Mouse (Mus musculus) heart, embryonic 10.5 days (tissue): ENCODE results near the gene Nxf1. TPM values are rescaled to one million over a fixed set of nuclear protein-coding genes. Genes with fewer than 3 reads are reported as not detected.

Experiments
- DNase-seq: peaks from one replicate; pipeline ENCODE4 v3.0.0-alpha.2; 2017; ENCODE audit warnings: low spot score
- H3K27ac ChIP-seq: fragments of 300-500 bp; sonication (generic); 2 replicates; pipeline ENCODE4 v1.5.1; 2016; ENCODE audit warnings: mild to moderate bottlenecking
- H3K27me3 ChIP-seq: fragments of 300-500 bp; sonication (generic); 2 replicates; pipeline ENCODE4 v1.6.1; 2016; ENCODE audit warnings: mild to moderate bottlenecking; ENCODE audit not compliant: poor library complexity, insufficient read depth, severe bottlenecking
- H3K36me3 ChIP-seq: fragments of 300-500 bp; sonication (generic); 2 replicates; pipeline ENCODE4 v1.6.1; 2016; ENCODE audit warnings: mild to moderate bottlenecking, moderate library complexity
- H3K4me1 ChIP-seq: fragments of 300-500 bp; sonication (generic); 2 replicates; pipeline ENCODE4 v1.6.1; 2016; ENCODE audit warnings: mild to moderate bottlenecking
- H3K4me3 ChIP-seq: fragments of 300-500 bp; sonication (generic); 2 replicates; pipeline ENCODE4 v1.5.1; 2016; ENCODE audit warnings: mild to moderate bottlenecking, moderate library complexity
- H3K9me3 ChIP-seq: fragments of 300-500 bp; sonication (generic); 2 replicates; pipeline ENCODE4 v1.6.1; 2016; ENCODE audit warnings: mild to moderate bottlenecking, moderate library complexity
- WGBS: fragments of 180-500 bp; shearing (Covaris S2); methylation state at CpG from one replicate; pipeline ENCODE4 v1.1.7; 2016; 5-methylcytosine and 5-hydroxymethylcytosine counted together
- polyA plus RNA-seq: library from polyadenylated mRNA; unstranded; fragments of >200 nt; fragmentation: Nextera tagmentation; extraction: Ambion mirVana; gene quantifications from 2 replicates; pipeline ENCODE4 v1.2.1, GENCODE M21; 2016

The Nxf1 gene
- polyA plus RNA-seq, 1 experiment from 2014 or later: 193 TPM

DNA sequence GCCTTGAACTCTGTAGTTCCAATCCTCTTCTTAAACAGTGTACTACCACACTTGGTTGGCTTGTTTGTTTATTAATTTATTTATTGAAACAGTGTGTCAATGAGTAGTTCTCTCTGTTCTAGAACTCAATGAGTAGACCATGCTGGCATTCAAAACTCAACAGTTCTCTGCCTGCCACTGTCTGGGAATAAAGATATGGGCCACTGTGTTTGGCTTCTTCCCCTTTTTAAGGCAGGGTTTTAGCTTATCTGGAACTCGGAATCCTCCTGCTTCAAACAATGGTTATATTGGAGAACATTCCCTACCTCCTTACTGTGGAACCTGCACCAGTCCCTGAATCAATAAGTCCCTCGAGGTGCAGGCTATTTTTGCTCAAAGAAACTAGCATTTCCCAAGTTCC is 2.0 kb downstream of the Nxf1 start:
- no peak overlapping the region for H3K27ac ChIP-seq
- 77% methylated on average over 2 of the region's 2 CpGs for WGBS
- peaks cover 19% of the 10 kb centered on the region for H3K4me1 ChIP-seq
- H3K9me3 ChIP-seq: no peaks in the 10 kb centered on the region
- H3K27me3 ChIP-seq: no peaks in the 10 kb centered on the region
- 0 out of 2 replicates have a peak overlapping the region, but pooled peaks have one; percentile 80 for H3K4me3 ChIP-seq
- H3K36me3 ChIP-seq: peaks cover 43% of the 10 kb centered on the region
- DNase-seq: no peak

DNA sequence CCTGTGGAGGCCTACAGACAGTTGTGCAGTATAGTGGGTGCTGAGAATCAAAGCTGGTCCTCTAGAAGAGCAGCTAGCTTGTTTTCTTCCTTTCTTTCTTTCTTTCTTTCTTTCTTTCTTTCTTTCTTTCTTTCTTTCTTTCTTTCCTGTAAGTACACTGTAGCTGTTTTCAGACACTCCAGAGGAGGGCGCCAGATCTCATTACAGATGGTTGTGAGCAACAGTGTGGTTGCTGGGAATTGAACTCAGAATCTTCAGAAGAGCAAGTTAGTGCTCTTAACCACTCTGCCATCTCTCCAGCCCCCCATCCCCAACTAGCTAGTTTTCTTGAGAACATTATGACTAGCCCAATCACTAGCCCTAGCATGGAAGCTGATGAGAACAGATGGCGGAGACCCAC is 3.9 kb downstream of the Nxf1 start:
- Histone ChIP-seq H3K4me1 (peaks cover 10% of the 10 kb centered on the region), H3K27ac (no peak overlapping the region), H3K9me3 (0 out of 2 replicates have a peak, but pooled peaks cover 7% of the 10 kb centered on the region), H3K4me3 (no peak overlapping the region), H3K36me3 (peaks cover 44% of the 10 kb centered on the region), H3K27me3 (no peaks in the 10 kb centered on the region)
- DNase-seq: no peak
- WGBS: 87% methylated on average over 2 of the region's 2 CpGs

GRCm38 (mm10) chr19:8763276-8763675 is 6.4 kb downstream of the Nxf1 start:
- Histone ChIP-seq H3K4me1 (peaks cover 2% of the 10 kb centered on the region), H3K36me3 (peaks cover 67% of the 10 kb centered on the region), H3K27me3 (no peaks in the 10 kb centered on the region), H3K27ac (no peak overlapping the region), H3K4me3 (no peak overlapping the region), H3K9me3 (0 out of 2 replicates have a peak, but pooled peaks cover 7% of the 10 kb centered on the region)
- no peak for DNase-seq
- WGBS: 89% methylated on average over 4 of the region's 4 CpGs

DNA sequence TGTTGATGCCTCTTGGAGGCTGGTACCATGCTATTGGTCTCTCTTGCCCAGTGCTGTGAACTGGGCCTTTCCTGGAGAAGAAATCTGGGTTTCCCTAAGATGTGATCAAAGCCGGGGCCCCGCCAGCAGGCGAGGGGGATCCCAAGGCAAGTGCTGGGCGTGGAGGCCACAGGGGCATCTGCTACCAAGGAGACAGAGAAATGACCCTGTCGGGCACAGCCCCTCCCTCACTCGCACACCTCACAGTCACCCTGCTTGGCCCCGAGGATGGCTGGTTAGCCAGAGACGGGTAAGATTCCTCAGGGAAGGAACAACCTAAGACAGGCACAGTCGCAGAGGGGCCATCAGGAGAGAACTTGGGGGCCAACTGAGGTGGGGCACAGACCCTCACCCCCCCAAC is 8.7 kb downstream of the Nxf1 start:
- 93% methylated on average over 9 of the region's 9 CpGs for WGBS
- H3K4me1 ChIP-seq: peaks cover 4% of the 10 kb centered on the region; the same call in 1 of the 2 replicates
- no peak overlapping the region for H3K4me3 ChIP-seq
- no peaks in the 10 kb centered on the region for H3K27me3 ChIP-seq
- H3K36me3 ChIP-seq: peaks cover 89% of the 10 kb centered on the region
- no peak overlapping the region for H3K27ac ChIP-seq
- no peak for DNase-seq
- 0 out of 2 replicates have a peak, but pooled peaks cover 7% of the 10 kb centered on the region for H3K9me3 ChIP-seq

- Histone ChIP-seq H3K9me3 (0 out of 2 replicates have a peak, but pooled peaks cover under 1% of the 10 kb centered on the region), H3K4me3 (peak within 1 kb of the TSS; percentile 91), H3K27ac (peak within 1 kb of the TSS; percentile 98), H3K36me3 (peaks cover 69% of the 10 kb centered on the region), H3K4me1 (peaks cover 33% of the 10 kb centered on the region), H3K27me3 (no peaks in the 10 kb centered on the region)
- 22% methylated on average over 29 of the region's 29 CpGs for WGBS
- DNase-seq: peak; percentile 93
Observed at GRCm38 (mm10) chr19:8770567-8771270, 13.8 kb downstream of the Nxf1 start, which contains the start of gene Tmem223. TSS of gene Tmem223 (plus strand) at chr19:8770996.

GRCm38 (mm10) chr19:8772996-8773395 is 16.1 kb downstream of the Nxf1 start:
- peak overlapping the region; percentile 96 for H3K27ac ChIP-seq
- peaks cover 35% of the 10 kb centered on the region for H3K4me1 ChIP-seq
- H3K36me3 ChIP-seq: peaks cover 48% of the 10 kb centered on the region
- H3K4me3 ChIP-seq: peak overlapping the region; percentile 88
- no peaks in the 10 kb centered on the region for H3K27me3 ChIP-seq
- 58% methylated on average over 5 of the region's 5 CpGs for WGBS
- no peak for DNase-seq
- no peaks in the 10 kb centered on the region for H3K9me3 ChIP-seq

DNA sequence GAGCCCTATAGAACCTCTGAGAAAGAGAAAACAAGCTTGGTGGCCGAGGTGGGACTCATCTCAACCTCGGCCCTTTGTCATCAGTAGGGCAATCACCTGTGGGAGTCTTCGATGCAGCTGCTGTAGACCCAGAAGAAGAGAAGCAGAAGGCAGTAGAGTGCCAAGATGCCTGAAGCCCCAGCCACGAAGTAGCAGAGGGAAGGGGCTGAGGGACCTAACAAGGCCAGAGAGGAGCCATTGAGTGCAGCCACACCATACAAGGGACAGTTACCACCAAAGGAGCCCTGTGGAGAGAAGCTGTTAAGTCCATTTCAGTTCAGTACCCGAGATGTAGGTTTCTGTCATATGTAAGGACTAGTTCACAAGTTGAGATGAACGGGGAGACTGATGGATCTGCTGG is 16.5 kb downstream of the Nxf1 start:
- Histone ChIP-seq H3K4me1 (peaks cover 35% of the 10 kb centered on the region), H3K4me3 (peak overlapping the region; percentile 88), H3K27ac (peak overlapping the region; percentile 96), H3K9me3 (no peaks in the 10 kb centered on the region), H3K27me3 (no peaks in the 10 kb centered on the region), H3K36me3 (peaks cover 48% of the 10 kb centered on the region)
- WGBS: 57% methylated on average over 6 of the region's 6 CpGs
- DNase-seq: no peak

DNA sequence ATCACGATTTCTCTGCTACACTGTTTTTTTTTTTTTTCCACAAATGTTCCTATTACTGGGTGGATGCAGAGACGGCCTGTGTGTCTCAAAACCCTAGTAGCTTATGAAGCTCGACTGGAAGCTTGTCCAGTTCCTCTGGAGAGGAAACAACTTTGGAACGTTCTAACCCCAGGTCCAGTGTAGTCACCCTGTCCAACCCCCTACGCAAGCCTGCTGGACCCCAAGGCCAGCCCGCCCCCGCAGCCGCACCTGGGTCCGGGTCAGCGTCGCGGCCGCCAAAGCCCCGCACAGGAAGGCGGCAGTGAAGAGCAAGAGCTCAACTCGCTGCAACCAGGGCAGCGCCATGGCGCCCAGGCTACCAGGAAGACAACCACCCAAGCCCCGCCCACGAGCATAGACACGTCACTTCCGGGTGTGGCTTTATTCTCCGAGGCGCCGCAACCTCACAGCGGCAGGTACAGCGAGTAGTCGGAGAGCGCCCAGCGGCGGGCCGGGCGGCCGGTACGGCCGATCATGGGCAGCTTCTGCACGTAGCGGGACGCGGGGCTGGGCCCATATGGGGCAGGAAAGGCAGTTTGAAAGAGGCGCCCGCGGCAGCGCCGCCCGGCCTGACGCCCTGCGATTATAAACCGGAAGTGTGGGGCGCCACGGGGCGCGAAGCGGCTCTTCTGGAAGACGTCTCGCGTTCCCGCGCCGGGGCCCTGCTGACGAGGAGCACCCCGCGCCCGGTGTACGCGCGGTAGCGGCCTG is 17.4 kb downstream of the Nxf1 start, which contains the start of gene Tmem179b:
Gene Tmem179b (minus strand): TSS at position 382 of the 750 bp plus-strand sequence.
- H3K36me3 ChIP-seq: peaks cover 45% of the 10 kb centered on the region
- peak; percentile 98 for DNase-seq
- WGBS: under 1% methylated on average over 68 of the region's 68 CpGs
- H3K27me3 ChIP-seq: no peaks in the 10 kb centered on the region
- H3K4me3 ChIP-seq: peak within 1 kb of the TSS; percentile 88
- H3K27ac ChIP-seq: peak within 1 kb of the TSS; percentile 96
- H3K9me3 ChIP-seq: no peaks in the 10 kb centered on the region
- H3K4me1 ChIP-seq: peaks cover 35% of the 10 kb centered on the region

- peaks cover 44% of the 10 kb centered on the region for H3K36me3 ChIP-seq
- H3K9me3 ChIP-seq: no peaks in the 10 kb centered on the region
- peak overlapping the region; percentile 88 for H3K4me3 ChIP-seq
- H3K27me3 ChIP-seq: no peaks in the 10 kb centered on the region
- peaks cover 35% of the 10 kb centered on the region for H3K4me1 ChIP-seq
- 5% methylated on average over 20 of the region's 20 CpGs for WGBS
- H3K27ac ChIP-seq: peak overlapping the region; percentile 96
- no peak for DNase-seq
Observed at GRCm38 (mm10) chr19:8774951-8775421, 18.1 kb downstream of the Nxf1 start.

DNA sequence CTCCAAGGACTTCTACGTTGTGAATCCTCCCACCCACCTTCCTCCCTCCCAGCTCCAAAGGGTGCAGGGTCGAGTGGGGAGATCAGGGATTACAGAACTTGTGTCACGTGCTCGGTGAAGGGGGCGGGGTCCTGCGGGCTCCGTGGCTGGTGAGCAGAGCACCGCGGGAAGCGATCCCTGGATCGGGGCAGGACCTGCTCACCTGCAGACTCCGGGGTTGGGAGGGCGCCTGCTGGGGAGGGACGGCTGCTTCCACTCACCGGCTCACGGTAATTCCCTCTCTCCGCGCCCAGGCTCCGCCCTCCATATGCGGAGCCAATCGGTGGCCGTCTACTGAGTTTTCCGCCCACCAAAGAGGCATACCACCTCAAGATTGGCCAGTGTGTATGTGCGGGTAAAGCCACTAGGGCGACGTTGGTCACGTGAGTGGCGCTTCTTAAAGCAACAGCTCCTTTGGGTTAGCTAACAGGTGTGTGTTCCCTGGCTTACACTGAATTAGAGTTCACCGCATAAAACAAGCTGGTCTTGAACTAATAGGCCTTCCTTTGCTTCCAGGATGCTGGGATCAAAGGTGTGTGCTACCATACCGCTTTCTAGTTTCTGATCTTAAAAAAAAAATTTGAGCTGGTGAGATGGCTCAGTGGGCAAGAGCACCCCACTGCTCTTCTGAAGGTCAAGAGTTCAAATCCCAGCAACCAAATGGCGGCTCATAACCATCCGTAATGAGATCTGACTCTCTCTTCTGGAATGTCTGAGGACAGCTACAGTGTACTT is 29.3 kb downstream of the Nxf1 start, which contains the start of gene Taf6l:
Gene Taf6l (minus strand): TSS at position 410 of the 774 bp plus-strand sequence.
- DNase-seq: peak; percentile 98
- peak within 1 kb of the TSS; percentile 92 for H3K27ac ChIP-seq
- H3K4me3 ChIP-seq: peak within 1 kb of the TSS; percentile 83
- H3K36me3 ChIP-seq: peaks cover 35% of the 10 kb centered on the region
- H3K4me1 ChIP-seq: peaks cover 11% of the 10 kb centered on the region; the same call in 1 of the 2 replicates
- no peaks in the 10 kb centered on the region for H3K27me3 ChIP-seq
- 1% methylated on average over 32 of the region's 32 CpGs for WGBS
- H3K9me3 ChIP-seq: no peaks in the 10 kb centered on the region

DNA sequence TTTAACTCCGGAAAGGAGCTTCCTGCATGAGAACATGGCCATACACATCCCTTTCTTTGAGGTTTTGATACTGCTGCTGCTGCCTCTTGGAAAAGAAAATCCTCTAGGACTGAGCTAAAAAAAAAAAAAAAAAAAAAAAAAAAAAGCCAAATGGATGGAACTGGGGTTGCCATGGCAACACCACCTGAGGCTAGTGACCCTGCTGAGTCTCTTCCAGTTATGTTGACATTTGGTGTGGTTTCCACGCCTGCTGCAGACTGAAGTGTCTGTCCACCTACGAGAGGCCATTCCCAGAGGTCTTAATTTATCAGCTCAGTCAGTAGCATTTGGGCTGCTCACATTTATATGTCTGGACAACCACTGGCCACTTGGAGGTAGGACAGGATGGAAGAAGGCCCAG is 31.6 kb downstream of the Nxf1 start:
- no peaks in the 10 kb centered on the region for H3K27me3 ChIP-seq
- 27% methylated on average over 3 of the region's 3 CpGs for WGBS
- DNase-seq: no peak
- no peaks in the 10 kb centered on the region for H3K9me3 ChIP-seq
- no peak overlapping the region for H3K27ac ChIP-seq
- H3K4me3 ChIP-seq: no peak overlapping the region
- H3K4me1 ChIP-seq: peaks cover 11% of the 10 kb centered on the region; the same call in 1 of the 2 replicates
- H3K36me3 ChIP-seq: peaks cover 26% of the 10 kb centered on the region

- Histone ChIP-seq H3K4me3 (no peak overlapping the region), H3K36me3 (peaks cover 27% of the 10 kb centered on the region), H3K9me3 (no peaks in the 10 kb centered on the region), H3K27ac (no peak overlapping the region), H3K4me1 (peaks cover 11% of the 10 kb centered on the region; the same call in 1 of the 2 replicates), H3K27me3 (no peaks in the 10 kb centered on the region)
- no peak for DNase-seq
- WGBS: 67% methylated on average over 1 of the region's 1 CpGs
Observed at GRCm38 (mm10) chr19:8789171-8789570, 32.3 kb downstream of the Nxf1 start.
